Mouse (Mus musculus) forebrain, postnatal 0 days (tissue): Measurements from ENCODE around the gene Siglece. TPM values are rescaled to one million over a fixed set of nuclear protein-coding genes. Genes with fewer than 3 reads are reported as not detected.
"Not testable (repeated sequence)": the region's sequence is repeated elsewhere in the genome, so short reads cannot be mapped to it uniquely, and the experiment has no call there.

Source experiments
- ATAC-seq: fragments of 200-750 bp; cut with Nextera tagmentation; 2 replicates; pipeline ENCODE4 v1.8.0; 2017; ENCODE audit warnings: mild to moderate bottlenecking, moderate library complexity
- DNase-seq: peaks from one replicate; pipeline ENCODE4 v3.0.0-alpha.2; 2015
- H3K27ac ChIP-seq: fragments of 300-500 bp; sonication (generic); 2 replicates; pipeline ENCODE4 v1.5.1; 2014; ENCODE audit warnings: low read depth, mild to moderate bottlenecking, antibody characterized with exemption, low read length, moderate library complexity, mixed read lengths
- H3K27me3 ChIP-seq: fragments of 300-500 bp; sonication (generic); 2 replicates; pipeline ENCODE4 v1.6.1; 2014; ENCODE audit warnings: mild to moderate bottlenecking, low read length, mixed read lengths; ENCODE audit not compliant: insufficient read depth
- H3K36me3 ChIP-seq: fragments of 300-500 bp; sonication (generic); 2 replicates; pipeline ENCODE4 v1.6.1; 2014; ENCODE audit warnings: mild to moderate bottlenecking, moderate library complexity; ENCODE audit not compliant: insufficient read depth
- H3K4me1 ChIP-seq: fragments of 300-500 bp; sonication (generic); 2 replicates; pipeline ENCODE4 v1.6.1; 2014; ENCODE audit warnings: antibody characterized with exemption; ENCODE audit not compliant: insufficient read depth
- H3K4me2 ChIP-seq: fragments of 300-500 bp; sonication (generic); 2 replicates; pipeline ENCODE4 v1.6.1; 2014; ENCODE audit warnings: low read depth, mild to moderate bottlenecking, moderate library complexity
- H3K4me3 ChIP-seq: fragments of 300-500 bp; sonication (generic); 2 replicates; pipeline ENCODE4 v1.5.1; 2014; ENCODE audit warnings: low read depth, low read length, mixed read lengths
- H3K9ac ChIP-seq: fragments of 300-500 bp; sonication (generic); 2 replicates; pipeline ENCODE4 v1.6.1; 2014; ENCODE audit warnings: mild to moderate bottlenecking
- H3K9me3 ChIP-seq: fragments of 300-500 bp; sonication (generic); 2 replicates; pipeline ENCODE4 v1.6.1; 2016; ENCODE audit warnings: low read length
- CTCF ChIP-seq: sonication (generic); IDR thresholded peaks from 2 replicates; pipeline ENCODE4 v1.5.1; 2016; ENCODE audit warnings: antibody characterized with exemption, control low read depth, low read depth
- WGBS: fragments of 180-500 bp; shearing (Covaris S2); extraction: QIAGEN DNeasy Blood & Tissue Kit; methylation state at CpG from one replicate; pipeline ENCODE4 v1.1.7; 2014; 5-methylcytosine and 5-hydroxymethylcytosine counted together
- polyA plus RNA-seq: library from polyadenylated mRNA; unstranded; fragments of >200 nt; fragmentation: Nextera tagmentation; extraction: Ambion mirVana; gene quantifications from 2 replicates; pipeline ENCODE4 v1.2.1, GENCODE M21; 2015
- total RNA-seq: library from RNA; depleted of rRNA; stranded (reverse); fragments of >200 nt; gene quantifications from 2 replicates; pipeline ENCODE4 v1.2.3, GENCODE M21; 2014; rRNA removed

Gene Siglece
- total RNA-seq: 1.2 TPM in 1 of 2 replicates, not detected in the other
- 0.31 and 0.64 TPM in 2 replicates for polyA plus RNA-seq

DNA sequence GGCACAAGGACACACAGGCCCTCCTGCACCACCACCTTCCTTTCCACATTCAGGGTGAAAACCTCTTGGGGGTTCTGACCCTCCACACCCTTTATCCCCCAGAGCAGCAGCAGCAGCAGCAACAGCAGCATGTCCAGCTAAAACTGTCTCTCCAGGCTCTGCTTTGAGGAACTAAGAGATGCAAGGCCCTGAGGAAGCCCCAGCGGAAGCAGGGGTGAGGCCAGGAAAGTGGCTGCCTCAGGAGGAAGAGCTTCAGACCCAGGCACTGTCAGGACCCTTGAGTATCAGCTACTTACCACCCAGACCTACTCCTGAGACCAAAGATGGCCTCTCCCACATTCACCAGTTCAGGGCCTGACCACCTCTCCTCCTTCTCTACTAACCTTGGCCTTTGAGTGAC is at the start of gene Siglece:
Siglece (minus strand) TSS at position 160 of the 400 bp plus-strand sequence.
- no peak for DNase-seq
- Histone ChIP-seq H3K4me3 (no peak within 1 kb of the TSS), H3K4me2 (no peak within 1 kb of the TSS), H3K27ac (no peak within 1 kb of the TSS), H3K4me1 (no peaks in the 10 kb centered on the region), H3K36me3 (no peaks in the 10 kb centered on the region), H3K9ac (no peak within 1 kb of the TSS), H3K27me3 (no peaks in the 10 kb centered on the region), H3K9me3 (no peaks in the 10 kb centered on the region)
- TF ChIP-seq CTCF: no peak
- 71% methylated on average over 1 of the region's 1 CpGs for WGBS
- no peak for ATAC-seq

DNA sequence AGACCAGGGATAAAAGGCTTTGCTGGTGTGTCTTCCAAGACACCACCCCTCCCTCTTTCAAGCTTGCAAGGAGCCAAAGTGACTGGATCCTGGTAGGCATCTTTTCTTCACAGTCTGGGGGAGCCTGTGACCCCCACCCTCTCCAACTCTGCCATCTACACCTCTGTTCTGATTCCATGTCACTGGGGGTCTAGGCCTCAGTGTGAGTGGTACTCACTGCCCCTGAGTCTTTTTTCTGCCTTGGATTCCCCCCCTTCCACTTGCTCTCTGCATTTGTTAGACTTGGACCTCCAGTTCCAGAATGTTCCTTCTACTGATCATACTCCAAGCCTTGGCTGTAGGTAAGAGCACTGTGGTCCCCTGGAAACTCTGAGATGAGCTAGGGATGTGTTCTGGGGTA is 30.2 kb upstream of the Siglece start, which contains the start of gene Klk14:
Klk14 (plus strand) TSS at position 301 of the 400 bp plus-strand sequence.
- Histone ChIP-seq H3K27me3 (no peaks in the 10 kb centered on the region), H3K9me3 (no peaks in the 10 kb centered on the region), H3K9ac (no peak within 1 kb of the TSS), H3K36me3 (no peaks in the 10 kb centered on the region), H3K27ac (no peak within 1 kb of the TSS), H3K4me3 (no peak within 1 kb of the TSS), H3K4me2 (no peak within 1 kb of the TSS), H3K4me1 (no peaks in the 10 kb centered on the region)
- ATAC-seq (no peak), DNase-seq (no peak)
- no peak for TF ChIP-seq CTCF

DNA sequence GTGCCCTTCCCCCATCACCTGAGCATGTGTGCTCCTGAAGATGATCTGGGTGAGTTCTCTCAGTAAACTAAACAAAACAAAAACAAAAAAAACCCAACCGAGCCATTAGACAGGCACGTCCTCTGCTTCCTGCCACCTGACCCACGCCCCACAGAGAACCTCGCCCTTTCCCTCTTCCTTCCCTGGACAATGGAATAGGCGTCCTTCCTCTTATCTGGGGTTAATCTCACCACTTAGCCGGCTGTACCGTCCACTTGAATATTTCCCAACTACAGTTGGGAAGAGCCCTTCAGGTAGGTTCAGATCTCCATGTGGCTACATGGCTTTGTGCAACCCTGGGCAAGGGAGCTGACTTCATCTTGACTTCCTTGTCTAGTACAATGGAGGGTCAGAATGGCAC is 25.1 kb upstream of the Siglece start:
- WGBS: 84% methylated on average over 7 of the region's 7 CpGs
- H3K4me2 ChIP-seq: no peak overlapping the region
- no peak for ATAC-seq
- H3K27me3 ChIP-seq: no peaks in the 10 kb centered on the region
- no peak overlapping the region for H3K4me3 ChIP-seq
- no peak overlapping the region for H3K9ac ChIP-seq
- H3K9me3 ChIP-seq: no peaks in the 10 kb centered on the region
- DNase-seq: no peak
- no peaks in the 10 kb centered on the region for H3K4me1 ChIP-seq
- no peak for TF ChIP-seq CTCF
- H3K27ac ChIP-seq: no peak overlapping the region
- no peaks in the 10 kb centered on the region for H3K36me3 ChIP-seq

DNA sequence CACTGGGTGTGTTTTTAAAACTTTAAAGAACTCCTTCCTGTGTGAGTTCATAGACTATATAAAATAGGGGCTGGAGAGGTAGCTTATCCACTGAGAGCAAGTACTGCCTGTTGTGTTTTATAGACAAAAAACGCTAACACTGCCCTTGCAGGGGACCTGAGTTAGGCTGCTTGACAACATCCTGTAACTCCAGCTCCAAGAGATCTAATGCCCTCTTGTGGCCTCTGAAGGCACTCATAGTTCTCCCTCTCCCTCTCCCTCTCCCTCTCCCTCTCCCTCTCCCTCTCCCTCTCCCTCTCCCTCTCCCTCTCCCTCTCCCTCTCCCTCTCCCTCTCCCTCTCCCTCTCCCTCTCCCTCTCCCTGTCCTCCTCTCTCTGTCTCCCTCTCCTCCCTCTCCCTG is 22.6 kb upstream of the Siglece start:
- ATAC-seq, H3K36me3 ChIP-seq, H3K27ac ChIP-seq, H3K4me1 ChIP-seq, H3K9me3 ChIP-seq, H3K4me3 ChIP-seq, H3K27me3 ChIP-seq, H3K9ac ChIP-seq, DNase-seq, H3K4me2 ChIP-seq: not testable (repeated sequence)
- 0 out of 2 replicates have a peak, but pooled peaks have one; percentile 24 for TF ChIP-seq CTCF
- WGBS: 19% methylated on average over 1 of the region's 1 CpGs

DNA sequence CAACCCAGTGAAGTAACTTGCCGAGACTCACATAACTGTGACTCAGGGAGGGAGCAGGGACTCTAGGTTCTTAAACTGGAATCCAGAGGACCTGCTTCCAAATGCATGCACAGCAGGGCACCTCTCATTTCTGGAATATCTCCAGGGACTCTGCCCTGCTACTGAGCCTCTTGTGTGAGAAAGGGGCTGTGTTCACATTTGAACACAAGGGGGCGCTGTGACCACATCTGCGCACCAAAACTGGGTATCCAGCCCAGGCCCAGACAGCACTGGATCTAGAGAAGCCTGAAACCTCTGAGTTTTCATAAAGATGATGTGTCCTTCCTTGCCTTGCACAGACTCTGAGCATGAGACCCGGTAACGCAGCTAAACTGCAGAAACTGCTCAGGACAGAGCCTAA is 21.0 kb upstream of the Siglece start:
- peak; percentile 80 for ATAC-seq
- Histone ChIP-seq H3K4me3 (no peak overlapping the region), H3K36me3 (peaks cover 21% of the 10 kb centered on the region), H3K27me3 (no peaks in the 10 kb centered on the region), H3K4me2 (no peak overlapping the region), H3K9me3 (no peaks in the 10 kb centered on the region), H3K4me1 (no peaks in the 10 kb centered on the region), H3K27ac (no peak overlapping the region), H3K9ac (no peak overlapping the region)
- TF ChIP-seq CTCF: peak; percentile 85
- WGBS: 18% methylated on average over 5 of the region's 5 CpGs
- DNase-seq: peak; percentile 66

DNA sequence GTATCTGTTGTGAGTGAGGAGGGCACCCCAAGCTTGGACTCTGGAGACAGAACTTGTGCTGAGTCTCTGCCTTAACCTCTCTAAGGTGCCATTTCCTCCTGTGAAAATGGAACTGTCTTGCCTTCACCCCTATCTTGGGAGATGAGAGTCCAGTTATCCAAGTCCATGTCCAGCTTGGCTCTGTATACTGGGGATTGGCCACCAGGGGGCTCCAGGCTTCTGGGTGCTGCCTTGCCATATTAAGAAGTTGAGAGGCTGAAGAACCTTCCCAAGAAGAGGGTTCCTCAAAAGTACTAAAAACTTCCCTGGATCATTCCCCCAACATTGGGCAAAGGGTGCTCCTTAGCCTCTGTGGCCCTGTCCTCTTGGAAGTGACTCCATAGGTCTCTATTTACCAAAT is 18.6 kb upstream of the Siglece start:
- no peaks in the 10 kb centered on the region for H3K4me1 ChIP-seq
- H3K27ac ChIP-seq: no peak overlapping the region
- no peak overlapping the region for H3K4me3 ChIP-seq
- DNase-seq (no peak), ATAC-seq (no peak)
- peak; percentile 57 for TF ChIP-seq CTCF
- H3K27me3 ChIP-seq: no peaks in the 10 kb centered on the region
- H3K9me3 ChIP-seq: no peaks in the 10 kb centered on the region
- no peak overlapping the region for H3K9ac ChIP-seq
- no peak overlapping the region for H3K4me2 ChIP-seq
- peaks cover 34% of the 10 kb centered on the region for H3K36me3 ChIP-seq

DNA sequence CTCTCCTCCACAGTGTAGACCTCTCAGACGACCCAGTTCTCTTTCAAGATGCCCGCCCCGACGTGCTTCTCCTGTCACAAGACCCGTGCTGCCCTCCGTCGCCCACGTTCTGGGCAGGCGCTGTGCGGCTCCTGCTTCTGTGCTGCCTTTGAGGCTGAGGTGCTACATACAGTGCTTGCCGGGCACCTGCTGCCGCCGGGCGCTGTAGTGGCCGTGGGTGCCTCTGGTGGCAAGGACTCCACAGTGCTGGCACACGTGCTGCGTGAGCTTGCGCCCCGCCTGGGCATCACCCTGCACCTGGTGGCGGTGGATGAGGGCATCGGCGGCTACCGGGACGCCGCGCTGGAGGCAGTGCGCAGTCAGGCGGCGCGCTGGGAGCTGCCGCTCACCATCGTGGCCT is 15.1 kb upstream of the Siglece start:
- H3K36me3 ChIP-seq: peaks cover 34% of the 10 kb centered on the region
- no peaks in the 10 kb centered on the region for H3K9me3 ChIP-seq
- H3K4me3 ChIP-seq: no peak overlapping the region
- no peak for TF ChIP-seq CTCF
- peaks cover 6% of the 10 kb centered on the region for H3K4me1 ChIP-seq
- no peaks in the 10 kb centered on the region for H3K27me3 ChIP-seq
- no peak for ATAC-seq
- H3K4me2 ChIP-seq: no peak overlapping the region
- H3K9ac ChIP-seq: no peak overlapping the region
- no peak overlapping the region for H3K27ac ChIP-seq
- DNase-seq: no peak
- WGBS: 95% methylated on average over 32 of the region's 32 CpGs
